Mouse (Mus musculus) hindbrain, embryonic 16.5 days (tissue): Measurements from ENCODE around the gene Kbtbd6. TPM values are rescaled to one million over a fixed set of nuclear protein-coding genes. Genes with fewer than 3 reads are reported as not detected.

ENCODE experiments used
- ATAC-seq: fragments of 200-750 bp; cut with Nextera tagmentation; 2 replicates; pipeline ENCODE4 v1.8.0; 2017; ENCODE audit warnings: moderate TSS enrichment, moderate library complexity
- H3K27ac ChIP-seq: fragments of 300-500 bp; sonication (generic); 2 replicates; pipeline ENCODE4 v1.5.1; 2014; ENCODE audit warnings: low read depth, mild to moderate bottlenecking, control low read depth, low read length, moderate library complexity
- H3K27me3 ChIP-seq: fragments of 300-500 bp; sonication (generic); replicated peaks from 2 replicates; pipeline ENCODE4 v1.6.1; 2014; ENCODE audit warnings: low read length; ENCODE audit not compliant: control insufficient read depth, insufficient read depth
- H3K36me3 ChIP-seq: fragments of 300-500 bp; sonication (generic); 2 replicates; pipeline ENCODE4 v1.6.1; 2014; ENCODE audit warnings: mild to moderate bottlenecking, low read length, moderate library complexity, mixed read lengths; ENCODE audit not compliant: control insufficient read depth, insufficient read depth
- H3K4me1 ChIP-seq: fragments of 300-500 bp; sonication (generic); 2 replicates; pipeline ENCODE4 v1.6.1; 2014; ENCODE audit warnings: low read depth, low read length; ENCODE audit not compliant: control insufficient read depth, insufficient read depth
- H3K4me2 ChIP-seq: fragments of 300-500 bp; sonication (generic); 2 replicates; pipeline ENCODE4 v1.6.1; 2014; ENCODE audit warnings: mild to moderate bottlenecking, low read length, control low read depth, moderate library complexity
- H3K4me3 ChIP-seq: fragments of 300-500 bp; sonication (generic); 2 replicates; pipeline ENCODE4 v1.5.1; 2014; ENCODE audit warnings: mild to moderate bottlenecking, low read length, control low read depth, moderate library complexity
- H3K9ac ChIP-seq: fragments of 300-500 bp; sonication (generic); 2 replicates; pipeline ENCODE4 v1.6.1; 2014; ENCODE audit warnings: low read depth, mild to moderate bottlenecking, control low read depth, low read length, moderate library complexity
- H3K9me3 ChIP-seq: fragments of 300-500 bp; sonication (generic); 2 replicates; pipeline ENCODE4 v1.6.1; 2014; ENCODE audit warnings: mild to moderate bottlenecking, low read length, moderate library complexity; ENCODE audit not compliant: control insufficient read depth
- WGBS: fragments of 180-500 bp; shearing (Covaris S2); extraction: QIAGEN DNeasy Blood & Tissue Kit; methylation state at CpG from one replicate; pipeline ENCODE4 v1.1.7; 2014; 5-methylcytosine and 5-hydroxymethylcytosine counted together
- polyA plus RNA-seq: library from polyadenylated mRNA; unstranded; fragments of >200 nt; fragmentation: Nextera tagmentation; extraction: Ambion mirVana; gene quantifications from 2 replicates; pipeline ENCODE4 v1.2.1, GENCODE M21; 2015

The Kbtbd6 gene
- polyA plus RNA-seq, 1 experiment from 2014 or later: 1.6 TPM

DNA sequence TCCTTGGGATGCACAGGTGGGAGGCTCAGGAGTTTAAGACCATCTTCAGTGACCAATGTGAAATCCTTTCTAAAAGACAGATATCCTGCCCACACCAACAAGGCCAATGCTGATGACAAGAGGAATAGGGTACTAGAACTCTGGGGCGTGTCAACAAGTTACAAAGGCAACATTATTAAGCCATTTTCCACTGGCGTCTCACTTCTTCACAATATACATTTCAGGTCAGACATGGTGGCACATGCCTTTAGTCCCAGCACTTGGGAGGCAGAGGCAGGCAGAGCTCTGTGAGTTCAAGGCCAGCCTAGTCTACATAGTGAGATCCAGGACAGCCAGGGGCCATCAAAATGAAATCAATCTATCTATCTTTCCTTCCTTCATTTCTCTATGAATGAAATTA, 21.7 kb downstream of the Kbtbd6 start:
- whole genome bisulfite sequencing: 91% methylated on average over 2 of the region's 2 CpGs
- ATAC-seq: no peak

GRCm38 (mm10) chr14:79480624-79481338, 29.1 kb downstream of the Kbtbd6 start, which contains the start of gene Elf1:
TSS of gene Elf1 (plus strand) at chr14:79481194.
- ATAC-seq: peak; percentile 76
- Histone ChIP-seq H3K9ac (peak within 1 kb of the TSS; percentile 99), H3K36me3 (peaks cover 4% of the 10 kb centered on the region), H3K27me3 (no peaks in the 10 kb centered on the region), H3K9me3 (no peaks in the 10 kb centered on the region), H3K4me2 (peak within 1 kb of the TSS; percentile 78), H3K27ac (peak within 1 kb of the TSS; percentile 100), H3K4me3 (peak within 1 kb of the TSS; percentile 93), H3K4me1 (peaks cover 24% of the 10 kb centered on the region)
- WGBS: 0% methylated on average over 56 of the region's 96 CpGs

More for the DNA sequence above, 21.7 kb downstream of the Kbtbd6 start:
- Histone ChIP-seq H3K27me3 (no peaks in the 10 kb centered on the region), H3K4me2 (no peak overlapping the region), H3K36me3 (peaks cover 46% of the 10 kb centered on the region), H3K4me3 (no peak overlapping the region), H3K27ac (no peak overlapping the region), H3K9me3 (no peaks in the 10 kb centered on the region), H3K4me1 (no peaks in the 10 kb centered on the region), H3K9ac (no peak overlapping the region)

DNA sequence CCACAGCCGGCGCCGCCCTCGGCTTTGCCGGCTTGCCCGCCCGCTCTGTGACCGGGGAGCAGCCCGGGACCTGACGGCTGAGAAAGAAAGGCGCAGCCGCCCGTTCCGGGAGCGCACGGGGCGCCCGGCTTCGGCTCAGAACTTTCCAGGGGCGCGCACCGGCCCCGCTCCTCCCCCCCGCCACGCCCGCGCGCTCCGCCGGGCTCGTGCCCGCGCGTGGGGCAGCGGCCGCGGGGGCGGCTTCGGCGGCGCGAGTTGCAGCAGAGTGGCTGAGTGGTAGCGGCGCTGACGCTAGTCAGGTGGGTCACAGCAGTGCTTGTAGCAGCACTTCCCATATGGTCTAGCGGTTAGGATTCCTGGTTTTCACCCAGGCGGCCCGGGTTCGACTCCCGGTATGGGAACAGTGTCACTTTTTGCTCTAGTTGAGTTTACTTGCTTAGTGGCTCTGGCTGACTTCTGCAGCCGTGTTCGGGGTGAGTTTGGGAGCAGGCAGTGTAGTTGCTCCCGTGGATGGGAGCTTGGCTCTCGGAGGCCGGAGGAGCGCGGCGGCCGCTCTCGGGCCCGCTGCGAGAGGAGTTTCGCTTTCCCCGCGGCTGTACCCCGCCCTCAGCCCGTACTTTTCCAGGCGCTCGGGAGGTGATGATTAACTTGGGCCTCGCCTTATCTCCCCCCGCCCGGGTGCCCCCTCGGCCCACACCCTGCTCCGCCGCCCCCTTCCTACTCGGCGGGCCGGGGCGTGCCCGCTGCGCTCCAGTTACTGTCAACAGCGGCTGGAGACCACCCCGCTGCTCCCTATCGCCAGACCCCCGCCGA, 29.9 kb downstream of the Kbtbd6 start, which contains the start of gene Wbp4:
Wbp4 (minus strand) TSS at position 182 of the 813 bp plus-strand sequence.
- Histone ChIP-seq H3K27ac (peak within 1 kb of the TSS; percentile 100), H3K27me3 (no peaks in the 10 kb centered on the region), H3K9ac (peak within 1 kb of the TSS; percentile 99), H3K4me1 (peaks cover 24% of the 10 kb centered on the region), H3K4me2 (peak within 1 kb of the TSS; percentile 78), H3K36me3 (peaks cover 3% of the 10 kb centered on the region), H3K4me3 (peak within 1 kb of the TSS; percentile 93), H3K9me3 (no peaks in the 10 kb centered on the region)
- ATAC-seq: peak; percentile 94
- WGBS: 0% methylated on average over 31 of the region's 86 CpGs

GRCm38 (mm10) chr14:79482251-79482661, 30.6 kb downstream of the Kbtbd6 start:
- H3K36me3 ChIP-seq: no peaks in the 10 kb centered on the region
- peak overlapping the region; percentile 100 for H3K27ac ChIP-seq
- H3K9ac ChIP-seq: peak overlapping the region; percentile 99
- ATAC-seq: no peak
- H3K4me1 ChIP-seq: peaks cover 30% of the 10 kb centered on the region
- no peaks in the 10 kb centered on the region for H3K27me3 ChIP-seq
- peak overlapping the region; percentile 93 for H3K4me3 ChIP-seq
- under 1% methylated on average over 11 of the region's 11 CpGs for WGBS
- H3K9me3 ChIP-seq: no peaks in the 10 kb centered on the region
- peak overlapping the region; percentile 78 for H3K4me2 ChIP-seq

DNA sequence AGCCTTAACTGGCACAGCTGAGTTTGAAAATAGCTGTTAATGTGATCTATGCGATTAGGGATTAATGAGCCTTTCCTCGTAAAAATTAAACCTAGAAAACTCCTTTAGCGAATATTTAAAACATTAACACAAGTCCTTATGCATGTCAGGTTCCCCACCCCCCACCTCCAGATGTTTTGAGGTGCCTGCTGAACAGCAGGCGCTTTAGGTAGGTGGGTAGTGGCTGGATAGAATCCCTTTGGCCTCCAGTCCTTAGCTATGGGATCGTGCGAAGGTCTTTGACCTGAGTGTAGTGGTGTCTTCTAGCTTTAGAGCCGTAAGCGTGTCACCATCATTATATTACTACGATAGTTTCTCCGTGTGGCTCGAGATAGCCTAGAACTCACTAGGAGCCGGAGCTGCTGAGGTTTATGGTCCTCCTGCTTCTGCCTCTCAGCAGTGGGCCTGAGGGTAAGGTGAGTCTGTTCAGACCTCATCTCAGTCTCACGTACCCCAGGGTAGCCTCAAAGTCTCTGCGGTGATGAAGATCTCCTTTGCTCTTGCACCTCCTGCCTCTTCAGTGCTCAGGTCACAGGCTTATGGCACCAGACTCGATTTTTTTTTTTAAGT, 31.2 kb downstream of the Kbtbd6 start:
- peak overlapping the region; percentile 100 for H3K27ac ChIP-seq
- no peaks in the 10 kb centered on the region for H3K36me3 ChIP-seq
- no peaks in the 10 kb centered on the region for H3K9me3 ChIP-seq
- peak overlapping the region; percentile 93 for H3K4me3 ChIP-seq
- H3K4me1 ChIP-seq: peaks cover 35% of the 10 kb centered on the region
- ATAC-seq: no peak
- no peaks in the 10 kb centered on the region for H3K27me3 ChIP-seq
- H3K4me2 ChIP-seq: peak overlapping the region; percentile 78
- WGBS: 17% methylated on average over 15 of the region's 15 CpGs
- peak overlapping the region; percentile 99 for H3K9ac ChIP-seq

DNA sequence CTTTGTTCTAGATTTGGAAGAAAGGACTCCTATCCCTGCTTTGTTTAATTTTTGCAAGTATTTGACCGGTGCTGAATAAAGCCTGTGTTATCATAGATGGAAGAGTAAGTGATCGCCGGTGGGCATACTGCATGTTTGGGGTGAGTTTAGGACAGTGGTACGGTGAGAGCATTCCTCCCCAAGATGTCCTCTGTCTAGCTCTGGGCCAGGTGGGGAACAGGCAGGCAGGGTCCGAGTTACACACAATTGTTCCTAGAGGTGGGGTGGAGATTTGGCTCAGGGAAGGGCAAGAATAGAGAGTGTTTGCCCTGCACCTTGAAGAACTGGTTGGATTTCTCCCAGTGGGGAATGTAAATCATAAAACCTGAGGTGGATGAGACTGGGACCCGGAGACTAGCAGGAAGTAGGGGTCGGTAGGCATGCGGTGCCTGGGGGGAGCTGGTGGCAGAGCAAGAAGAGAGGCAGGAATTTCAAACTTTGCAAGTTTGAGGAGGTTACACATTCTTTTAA, 32.0 kb downstream of the Kbtbd6 start:
- H3K4me3 ChIP-seq: no peak overlapping the region
- H3K36me3 ChIP-seq: no peaks in the 10 kb centered on the region
- peak overlapping the region; percentile 14; the same call in 1 of the 2 replicates for H3K9ac ChIP-seq
- 80% methylated on average over 8 of the region's 8 CpGs for WGBS
- no peak overlapping the region for H3K27ac ChIP-seq
- peak overlapping the region; percentile 78; the same call in 1 of the 2 replicates for H3K4me2 ChIP-seq
- no peak for ATAC-seq
- peaks cover 35% of the 10 kb centered on the region for H3K4me1 ChIP-seq
- H3K9me3 ChIP-seq: no peaks in the 10 kb centered on the region
- H3K27me3 ChIP-seq: no peaks in the 10 kb centered on the region

DNA sequence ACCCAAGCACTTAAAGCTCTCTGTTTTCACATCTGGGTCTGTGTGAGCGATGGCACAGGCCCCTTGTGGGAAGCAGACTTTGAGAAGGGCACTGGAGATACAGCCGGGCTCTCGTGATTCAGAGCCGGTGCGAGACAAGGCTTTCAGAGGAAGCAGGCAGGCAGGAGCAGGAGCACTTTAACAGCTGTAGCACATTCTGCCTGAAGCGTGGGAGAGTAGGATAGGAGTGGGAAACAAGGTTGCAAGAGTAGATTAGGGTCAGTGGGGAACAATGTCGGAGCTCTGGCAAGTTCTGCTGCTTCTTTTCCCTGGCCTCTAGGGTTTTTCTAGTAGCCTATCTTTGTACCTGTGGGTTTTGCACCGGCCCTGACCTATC, 35.0 kb downstream of the Kbtbd6 start:
- WGBS: 38% methylated on average over 8 of the region's 8 CpGs
- H3K9ac ChIP-seq: no peak overlapping the region; the same call in 1 of the 2 replicates

DNA sequence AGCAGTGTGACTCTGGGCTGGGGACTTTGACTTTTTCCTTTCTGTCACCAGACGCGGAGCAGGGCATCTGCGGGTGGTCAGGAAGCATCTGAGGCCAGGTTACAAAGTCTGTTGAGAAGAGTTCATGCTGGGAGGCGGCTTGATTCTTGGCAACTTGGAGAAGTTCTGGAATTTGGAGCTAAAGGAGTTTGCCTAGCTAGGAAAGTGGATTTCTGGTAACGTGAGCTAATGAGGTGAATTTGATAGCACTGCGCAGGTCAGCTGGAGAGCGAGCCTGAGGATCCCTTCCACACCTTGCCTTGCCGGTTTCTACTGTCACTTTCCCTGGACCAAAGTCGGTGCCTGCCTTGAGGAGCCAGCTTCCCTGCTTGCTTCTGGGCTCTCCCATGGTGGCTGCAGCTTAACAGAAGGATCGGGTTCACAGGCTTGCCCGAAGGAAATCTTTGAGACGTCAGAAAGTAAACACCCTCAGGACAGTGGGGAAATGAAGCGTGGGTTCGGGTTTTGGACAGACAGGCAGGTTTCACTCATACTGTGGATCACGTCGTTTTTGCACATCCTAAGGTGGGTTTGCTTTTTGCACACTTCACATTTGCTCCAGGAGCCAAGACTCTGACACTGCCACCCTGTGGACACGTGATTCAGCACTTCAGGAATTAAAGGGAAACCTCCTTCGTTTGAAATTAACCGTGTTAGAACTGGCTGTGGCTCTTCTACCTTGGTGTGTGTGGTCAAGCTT, 35.5 kb downstream of the Kbtbd6 start:
- H3K9me3 ChIP-seq: no peaks in the 10 kb centered on the region
- peaks cover 23% of the 10 kb centered on the region for H3K4me1 ChIP-seq
- no peaks in the 10 kb centered on the region for H3K27me3 ChIP-seq
- H3K4me2 ChIP-seq: peak overlapping the region; percentile 78
- peak overlapping the region; percentile 64 for H3K27ac ChIP-seq
- WGBS: 10% methylated on average over 19 of the region's 19 CpGs
- H3K9ac ChIP-seq: peak overlapping the region; percentile 60
- peak overlapping the region; percentile 46 for H3K4me3 ChIP-seq
- no peaks in the 10 kb centered on the region for H3K36me3 ChIP-seq
- ATAC-seq: peak; percentile 54

More for the DNA sequence above, 35.0 kb downstream of the Kbtbd6 start:
- Histone ChIP-seq H3K4me1 (peaks cover 23% of the 10 kb centered on the region), H3K27ac (no peak overlapping the region), H3K4me2 (peak overlapping the region; percentile 78), H3K4me3 (peak overlapping the region; percentile 46; the same call in 1 of the 2 replicates), H3K36me3 (no peaks in the 10 kb centered on the region), H3K27me3 (no peaks in the 10 kb centered on the region), H3K9me3 (no peaks in the 10 kb centered on the region)
- no peak for ATAC-seq
